Mouse (Mus musculus) forebrain, embryonic 14.5 days (tissue): Measurements from ENCODE around the gene Tmem51. TPM values are rescaled to one million over a fixed set of nuclear protein-coding genes. Genes with fewer than 3 reads are reported as not detected.

Source experiments
- ATAC-seq: fragments of 200-750 bp; cut with Nextera tagmentation; 2 replicates; pipeline ENCODE4 v1.8.0; 2017; ENCODE audit warnings: mild to moderate bottlenecking, moderate library complexity
- DNase-seq: peaks from one replicate; pipeline ENCODE4 v3.0.0-alpha.2; 2015; ENCODE audit warnings: low spot score
- H3K27ac ChIP-seq: fragments of 300-500 bp; sonication (generic); 2 replicates; pipeline ENCODE4 v1.5.1; 2014; ENCODE audit warnings: low read depth, mild to moderate bottlenecking, control low read depth, low read length, moderate library complexity
- H3K27me3 ChIP-seq: fragments of 300-500 bp; sonication (generic); replicated peaks from 2 replicates; pipeline ENCODE4 v1.6.1; 2014; ENCODE audit warnings: low read length, control low read depth, mixed read lengths; ENCODE audit not compliant: control insufficient read depth, insufficient read depth
- H3K36me3 ChIP-seq: fragments of 300-500 bp; sonication (generic); 2 replicates; pipeline ENCODE4 v1.6.1; 2014; ENCODE audit warnings: low read length, control low read depth; ENCODE audit not compliant: control insufficient read depth, insufficient read depth
- H3K4me1 ChIP-seq: fragments of 300-500 bp; sonication (generic); 2 replicates; pipeline ENCODE4 v1.6.1; 2014; ENCODE audit warnings: antibody characterized with exemption, low read length, control low read depth; ENCODE audit not compliant: control insufficient read depth, insufficient read depth
- H3K4me2 ChIP-seq: fragments of 300-500 bp; sonication (generic); 2 replicates; pipeline ENCODE4 v1.6.1; 2014; ENCODE audit warnings: mild to moderate bottlenecking, control low read depth, low read length
- H3K4me3 ChIP-seq: fragments of 300-500 bp; sonication (generic); 2 replicates; pipeline ENCODE4 v1.5.1; 2014; ENCODE audit warnings: low read depth, low read length, control low read depth
- H3K9ac ChIP-seq: fragments of 300-500 bp; sonication (generic); 2 replicates; pipeline ENCODE4 v1.6.1; 2014; ENCODE audit warnings: mild to moderate bottlenecking, low read length, control low read depth, moderate library complexity
- H3K9me3 ChIP-seq: fragments of 300-500 bp; sonication (generic); replicated peaks from 2 replicates; pipeline ENCODE4 v1.6.1; 2016; ENCODE audit warnings: low read length, control low read depth, mixed read lengths; ENCODE audit not compliant: control insufficient read depth
- whole genome bisulfite sequencing: fragments of 180-500 bp; shearing (Covaris S2); extraction: QIAGEN DNeasy Blood & Tissue Kit; methylation state at CpG from one replicate; pipeline ENCODE4 v1.1.7; 2014; 5-methylcytosine and 5-hydroxymethylcytosine counted together
- polyA plus RNA-seq: library from polyadenylated mRNA; unstranded; fragments of >200 nt; fragmentation: Nextera tagmentation; extraction: Ambion mirVana; gene quantifications from 2 replicates; pipeline ENCODE4 v1.2.1, GENCODE M21; 2014

Tmem51 gene
- polyA plus RNA-seq, 1 experiment from 2014 or later = 6.5 TPM

- no peak overlapping the region for H3K9ac ChIP-seq
- H3K4me1 ChIP-seq = no peaks in the 10 kb centered on the region
- no peak overlapping the region for H3K4me3 ChIP-seq
- no peaks in the 10 kb centered on the region for H3K27me3 ChIP-seq
- ATAC-seq (no peak), DNase-seq (no peak)
- no peak overlapping the region for H3K27ac ChIP-seq
- H3K9me3 ChIP-seq = no peaks in the 10 kb centered on the region; the same call in 1 of the 2 replicates
- no peak overlapping the region for H3K4me2 ChIP-seq
- WGBS = 61% methylated on average over 12 of the region's 12 CpGs
- H3K36me3 ChIP-seq = peaks cover 22% of the 10 kb centered on the region
Observed at GRCm38 (mm10) chr4:142103081-142103671, 19.1 kb upstream of the Tmem51 start.

GRCm38 (mm10) chr4:142098303-142098702 lies 14.2 kb upstream of the Tmem51 start:
- DNase-seq (peak; percentile 83), ATAC-seq (peak; percentile 61; the same call in 1 of the 2 replicates)
- Histone ChIP-seq H3K9me3 (no peaks in the 10 kb centered on the region), H3K27me3 (no peaks in the 10 kb centered on the region), H3K4me1 (no peaks in the 10 kb centered on the region), H3K36me3 (no peaks in the 10 kb centered on the region), H3K4me3 (no peak overlapping the region), H3K27ac (no peak overlapping the region), H3K4me2 (no peak overlapping the region), H3K9ac (no peak overlapping the region)
- WGBS = 17% methylated on average over 8 of the region's 8 CpGs

- no peaks in the 10 kb centered on the region for H3K27me3 ChIP-seq
- no peak overlapping the region for H3K27ac ChIP-seq
- DNase-seq (no peak), ATAC-seq (peak; percentile 27; the same call in 1 of the 2 replicates)
- no peak overlapping the region for H3K4me2 ChIP-seq
- WGBS = 56% methylated on average over 5 of the region's 5 CpGs
- no peaks in the 10 kb centered on the region for H3K4me1 ChIP-seq
- H3K4me3 ChIP-seq = no peak overlapping the region
- no peaks in the 10 kb centered on the region for H3K36me3 ChIP-seq
- no peak overlapping the region for H3K9ac ChIP-seq
- H3K9me3 ChIP-seq = no peaks in the 10 kb centered on the region
Observed at GRCm38 (mm10) chr4:142097871-142098270, 13.8 kb upstream of the Tmem51 start.

- no peak overlapping the region for H3K4me3 ChIP-seq
- H3K27ac ChIP-seq = no peak overlapping the region
- WGBS = 32% methylated on average over 15 of the region's 15 CpGs
- H3K27me3 ChIP-seq = no peaks in the 10 kb centered on the region
- no peaks in the 10 kb centered on the region for H3K9me3 ChIP-seq
- DNase-seq = peak; percentile 50
- peak; percentile 54; the same call in 1 of the 2 replicates for ATAC-seq
- H3K36me3 ChIP-seq = no peaks in the 10 kb centered on the region
- H3K4me1 ChIP-seq = no peaks in the 10 kb centered on the region
- H3K4me2 ChIP-seq = no peak overlapping the region
- no peak overlapping the region for H3K9ac ChIP-seq
Observed at GRCm38 (mm10) chr4:142095513-142096241, 11.6 kb upstream of the Tmem51 start.

- Histone ChIP-seq H3K4me1 (no peaks in the 10 kb centered on the region), H3K9ac (no peak overlapping the region), H3K36me3 (no peaks in the 10 kb centered on the region), H3K27ac (no peak overlapping the region), H3K4me2 (no peak overlapping the region), H3K27me3 (no peaks in the 10 kb centered on the region), H3K4me3 (no peak overlapping the region), H3K9me3 (no peaks in the 10 kb centered on the region)
- WGBS = 95% methylated on average over 11 of the region's 11 CpGs
- DNase-seq = no peak
- no peak for ATAC-seq
Observed at GRCm38 (mm10) chr4:142094386-142094785, 10.3 kb upstream of the Tmem51 start.

- no peak overlapping the region for H3K27ac ChIP-seq
- H3K4me3 ChIP-seq = no peak overlapping the region
- H3K9me3 ChIP-seq = no peaks in the 10 kb centered on the region
- H3K4me1 ChIP-seq = no peaks in the 10 kb centered on the region
- H3K36me3 ChIP-seq = no peaks in the 10 kb centered on the region
- 83% methylated on average over 2 of the region's 2 CpGs for WGBS
- H3K27me3 ChIP-seq = peaks cover 10% of the 10 kb centered on the region; the same call in 1 of the 2 replicates
- no peak overlapping the region for H3K4me2 ChIP-seq
- H3K9ac ChIP-seq = no peak overlapping the region
- ATAC-seq (no peak), DNase-seq (no peak)
Observed at GRCm38 (mm10) chr4:142091100-142091499, 7.0 kb upstream of the Tmem51 start.

GRCm38 (mm10) chr4:142089966-142090365 lies 5.9 kb upstream of the Tmem51 start:
- WGBS = 75% methylated on average over 6 of the region's 6 CpGs
- no peak overlapping the region for H3K4me3 ChIP-seq
- no peaks in the 10 kb centered on the region for H3K36me3 ChIP-seq
- H3K4me2 ChIP-seq = no peak overlapping the region
- H3K27me3 ChIP-seq = peaks cover 19% of the 10 kb centered on the region
- H3K4me1 ChIP-seq = no peaks in the 10 kb centered on the region
- H3K9me3 ChIP-seq = no peaks in the 10 kb centered on the region
- ATAC-seq (no peak), DNase-seq (no peak)
- H3K9ac ChIP-seq = no peak overlapping the region
- H3K27ac ChIP-seq = no peak overlapping the region

GRCm38 (mm10) chr4:142088836-142089235 lies 4.7 kb upstream of the Tmem51 start:
- no peak overlapping the region for H3K4me2 ChIP-seq
- no peak for ATAC-seq
- H3K4me3 ChIP-seq = no peak overlapping the region
- no peaks in the 10 kb centered on the region; the same call in 1 of the 2 replicates for H3K4me1 ChIP-seq
- H3K27me3 ChIP-seq = peaks cover 28% of the 10 kb centered on the region
- H3K9ac ChIP-seq = no peak overlapping the region
- DNase-seq = no peak
- H3K27ac ChIP-seq = no peak overlapping the region
- WGBS = 74% methylated on average over 6 of the region's 6 CpGs
- H3K9me3 ChIP-seq = no peaks in the 10 kb centered on the region
- no peaks in the 10 kb centered on the region for H3K36me3 ChIP-seq

GRCm38 (mm10) chr4:142088409-142088808 lies 4.3 kb upstream of the Tmem51 start:
- 52% methylated on average over 4 of the region's 4 CpGs for WGBS
- no peak overlapping the region for H3K9ac ChIP-seq
- H3K4me2 ChIP-seq = no peak overlapping the region
- DNase-seq = peak; percentile 37
- no peak overlapping the region for H3K4me3 ChIP-seq
- no peak for ATAC-seq
- no peaks in the 10 kb centered on the region for H3K9me3 ChIP-seq
- H3K4me1 ChIP-seq = peaks cover 2% of the 10 kb centered on the region
- peaks cover 31% of the 10 kb centered on the region for H3K27me3 ChIP-seq
- no peak overlapping the region for H3K27ac ChIP-seq
- no peaks in the 10 kb centered on the region for H3K36me3 ChIP-seq
